In genomic region chr11:19679041-19679440, GRCm38 (mm10) we compare ENCODE assay signal across 22 mouse cellular contexts.
"Had no signal": no experiment of that assay in that cellular context is flagged by ENCODE, and none has a peak within 500 bp of the region (broad histone marks: within the 10 kb centered on the region; RNA-seq: fewer than 3 reads in every experiment).

No protein-coding gene starts in this region.

- DNase-seq: kidney, adult 11 months; kidney, adult 8-10 months; kidney, postnatal 10 days; kidney, postnatal 36 days; layer of hippocampus, postnatal 36 days; liver, embryonic 13.5 days; lung, adult 2 months; lung, postnatal 36 days; right cerebral cortex, adult 18-20 months; right cerebral cortex, postnatal 14 days; right cerebral cortex, postnatal 4 days; thymus, adult 2 months; thymus, postnatal 14 days; thymus, postnatal 4 days had no signal

- H3K36me3 ChIP-seq: kidney, embryonic 15.5 days; liver, embryonic 13.5 days; midbrain, embryonic 12.5 days; neural tube, embryonic 15.5 days had no signal

- H3K27ac ChIP-seq: kidney, embryonic 15.5 days; left cerebral cortex, adult 2 months; liver, embryonic 13.5 days; midbrain, embryonic 12.5 days; neural tube, embryonic 15.5 days; stomach, postnatal 0 days had no signal

- H3K4me3 ChIP-seq: kidney, embryonic 15.5 days; left cerebral cortex, adult 2 months; liver, embryonic 13.5 days; megakaryocyte, embryonic 14.5 days; midbrain, embryonic 12.5 days; myocyte; neural tube, embryonic 15.5 days had no signal

- H3K27me3 ChIP-seq: kidney, embryonic 15.5 days; liver, embryonic 13.5 days; megakaryocyte, embryonic 14.5 days; midbrain, embryonic 12.5 days; neural tube, embryonic 15.5 days had no signal

- H3K9ac ChIP-seq: kidney, embryonic 15.5 days; liver, embryonic 13.5 days; midbrain, embryonic 12.5 days; neural tube, embryonic 15.5 days had no signal

- H3K4me2 ChIP-seq: kidney, embryonic 15.5 days; liver, embryonic 13.5 days; midbrain, embryonic 12.5 days; neural tube, embryonic 15.5 days had no signal

- ATAC-seq: lung, postnatal 0 days had no signal

- H3K4me1 ChIP-seq: kidney, embryonic 15.5 days; liver, embryonic 13.5 days; megakaryocyte, embryonic 14.5 days; midbrain, embryonic 12.5 days had no signal

- H3K9me3 ChIP-seq: kidney, embryonic 15.5 days; liver, embryonic 13.5 days; megakaryocyte, embryonic 14.5 days; midbrain, embryonic 12.5 days; neural tube, embryonic 15.5 days had no signal
